Mouse (Mus musculus) bone marrow macrophage, adult 2 months (primary cell): ENCODE data around the gene Pan2.

Experiments
- CTCF ChIP-seq: IDR thresholded peaks from 2 replicates; pipeline ENCODE4 v1.5.1; 2012; ENCODE audit warnings: low read depth, mild to moderate bottlenecking, low read length, moderate library complexity
- POLR2A ChIP-seq: IDR thresholded peaks from 2 replicates; pipeline ENCODE4 v1.6.1; 2012; ENCODE audit warnings: mild to moderate bottlenecking, low read depth, low read length, borderline replicate concordance

GRCm38 (mm10) chr10:128369218-128369543, 66.0 kb downstream of the Pan2 start:
- TF ChIP-seq CTCF = no peak
- no peak for TF ChIP-seq POLR2A
